Mouse (Mus musculus) liver, embryonic 14.5 days (tissue): ENCODE data around the gene Lrsam1.

Experiments used
- CTCF ChIP-seq: IDR thresholded peaks from 2 replicates; pipeline ENCODE4 v1.5.1; 2016; ENCODE audit warnings: antibody characterized with exemption, low read depth, control low read depth
- EP300 ChIP-seq: IDR thresholded peaks from 2 replicates; pipeline ENCODE4 v1.6.1; 2016; ENCODE audit warnings: antibody characterized with exemption, low read depth

DNA sequence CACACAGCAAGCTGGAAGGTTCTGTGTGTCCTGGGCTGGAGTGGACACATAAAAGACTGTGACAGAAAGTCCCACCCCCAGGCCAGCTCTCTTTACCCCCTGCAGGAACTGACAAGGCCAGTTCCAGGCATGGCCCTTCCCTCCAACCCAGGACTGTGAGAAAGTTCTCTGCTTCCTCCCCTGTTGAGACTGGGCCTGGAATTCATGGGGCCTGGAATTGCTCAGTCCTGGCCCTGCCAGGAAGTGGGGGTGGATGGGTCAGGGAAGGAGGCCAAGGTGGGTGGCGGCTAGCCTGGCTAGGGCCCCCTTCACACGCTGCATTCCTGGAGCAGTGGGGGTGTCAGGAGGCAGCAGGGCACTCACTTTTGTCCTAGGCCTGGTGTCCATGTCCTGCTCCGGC, 46.5 kb downstream of the Lrsam1 start:
- no peak for TF ChIP-seq EP300
- no peak for TF ChIP-seq CTCF
